Mouse (Mus musculus) adrenal gland, postnatal 10 days (tissue): ENCODE results near the gene Slc7a11. TPM values are rescaled to one million over a fixed set of nuclear protein-coding genes. Genes with fewer than 3 reads are reported as not detected.
A peak's percentile ranks its signal among the peaks of the same experiment; 100 is the strongest.

Source experiments
- DNase-seq: peaks from one replicate; pipeline ENCODE4 v3.0.0; 2021; ENCODE audit warnings: mixed read lengths
- total RNA-seq, 2 experiments: library from RNA; stranded (reverse); gene quantifications; 2 replicates each; pipeline ENCODE4 v1.2.3; 2021

Gene Slc7a11
- total RNA-seq, 2 experiments from 2014 or later = 0.33 to 0.66 TPM

DNA sequence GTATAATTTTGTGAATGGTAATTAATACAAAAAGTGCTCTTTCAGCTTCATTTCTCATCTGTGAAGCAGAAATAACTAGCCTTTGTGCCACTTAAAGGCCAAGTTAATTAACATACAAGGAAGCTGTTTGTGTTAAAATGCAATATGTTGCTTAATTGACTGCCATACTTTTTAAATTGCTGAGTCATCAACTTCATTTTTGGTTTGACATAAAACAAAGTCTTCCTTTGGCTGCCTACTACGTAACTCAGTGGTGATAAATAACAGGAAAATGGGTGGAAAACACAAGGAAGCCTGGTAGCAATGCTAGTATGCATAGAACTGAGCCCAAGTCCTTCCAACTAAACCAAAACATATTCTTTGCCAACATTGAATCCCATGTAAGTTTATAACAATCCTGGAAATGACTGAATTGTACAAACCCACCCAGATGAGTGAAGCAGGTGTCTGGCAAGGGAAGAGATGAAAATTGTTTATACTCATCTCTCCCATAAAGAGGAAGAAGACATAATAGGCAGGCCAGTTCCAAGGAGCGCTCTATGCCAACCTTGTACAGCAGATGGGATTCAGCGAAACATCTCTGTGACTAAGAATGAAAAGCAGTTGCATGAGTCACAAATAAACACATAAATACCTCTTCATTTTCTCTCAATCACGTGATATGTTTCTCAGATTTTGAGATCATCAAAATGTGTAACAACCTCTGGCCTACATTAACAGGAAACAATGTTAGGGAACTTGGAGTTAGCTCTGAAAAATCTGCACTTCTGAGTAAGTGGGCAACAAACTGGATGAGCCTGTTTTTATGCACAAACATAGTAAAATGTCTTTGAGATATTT is 459.8 kb downstream of the Slc7a11 start:
- no peak for DNase-seq

DNA sequence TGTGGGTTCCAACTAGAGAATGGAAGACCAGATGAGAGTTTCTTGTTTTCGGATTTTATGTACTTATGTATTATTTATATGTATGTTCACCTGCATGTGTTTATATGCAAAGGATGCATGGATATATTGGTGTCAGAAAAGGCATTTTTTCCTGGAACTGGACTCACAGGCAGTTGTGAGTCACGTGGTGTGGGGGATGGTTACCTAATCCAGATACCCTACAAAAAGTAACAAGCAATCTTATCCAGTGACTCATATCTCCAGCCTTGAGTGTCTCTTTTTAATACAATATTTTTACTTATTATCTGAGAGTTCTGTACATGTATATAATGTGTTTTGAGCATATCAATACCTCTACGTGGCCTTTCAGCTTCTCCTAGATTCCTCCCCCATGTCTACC is 469.4 kb downstream of the Slc7a11 start:
- no peak for DNase-seq

- DNase-seq = no peak
These were observed 477.8 kb downstream of the Slc7a11 start for GRCm38 (mm10) chr3:49965569-49965968.

GRCm38 (mm10) chr3:49960581-49960980 is 482.8 kb downstream of the Slc7a11 start:
- no peak for DNase-seq

DNA sequence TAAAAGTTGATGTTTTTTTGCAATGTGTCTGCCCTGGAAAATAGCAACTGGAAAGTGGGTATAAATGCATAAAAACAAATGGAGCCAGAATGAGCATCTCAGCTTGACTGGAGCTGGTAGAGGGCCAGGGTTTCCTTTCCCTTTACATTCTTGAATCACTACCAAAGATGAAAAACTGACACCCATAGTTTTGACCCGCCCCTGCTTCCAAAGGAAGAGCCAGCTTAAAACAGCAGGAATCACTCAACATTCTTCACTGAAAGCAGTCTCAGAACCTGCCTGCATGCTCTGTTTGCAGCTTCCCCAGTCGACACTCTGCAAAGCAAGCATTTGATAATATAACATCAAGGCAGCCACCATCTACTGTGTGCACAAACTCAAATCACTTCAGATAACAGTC is 496.6 kb downstream of the Slc7a11 start:
- DNase-seq = peak; percentile 2

DNA sequence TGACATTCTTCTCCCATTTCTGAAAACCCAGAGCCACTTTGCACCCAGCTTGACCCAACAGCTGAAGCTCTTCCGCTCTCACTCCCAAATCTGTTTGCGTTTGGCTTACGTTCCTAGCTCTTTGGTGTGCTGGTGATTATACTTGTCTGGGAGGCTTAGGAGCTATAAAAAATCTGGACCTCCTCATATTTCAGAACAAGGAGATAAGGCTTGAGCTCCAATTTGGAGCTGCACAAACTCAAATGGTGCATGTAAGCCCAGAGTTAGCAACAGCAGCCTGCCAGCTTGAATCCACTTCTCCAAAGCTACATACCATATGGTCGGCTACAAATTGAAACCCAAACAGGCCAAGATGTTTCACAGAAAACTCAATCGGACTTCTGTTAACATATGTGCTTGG is 498.6 kb downstream of the Slc7a11 start:
- DNase-seq = no peak

DNA sequence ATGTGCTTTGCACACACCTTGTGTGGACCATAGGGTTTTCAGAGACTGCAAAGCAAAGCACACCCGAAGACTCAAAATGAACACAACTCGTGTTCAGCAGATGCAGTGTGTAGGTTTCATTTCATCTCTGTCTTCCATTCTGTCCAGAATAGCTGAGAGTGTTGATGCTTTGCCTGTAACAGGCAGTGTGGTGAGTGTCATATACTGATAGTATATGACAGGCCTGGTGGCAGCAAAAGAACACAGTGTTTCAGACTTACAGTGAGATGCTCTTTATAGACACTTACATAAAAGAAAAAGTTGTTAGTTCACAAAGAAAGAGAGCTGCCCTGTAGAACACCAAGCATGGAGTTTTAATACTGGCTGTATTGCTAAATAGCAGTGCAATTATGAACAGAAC is 505.8 kb downstream of the Slc7a11 start:
- DNase-seq = no peak

GRCm38 (mm10) chr3:49929496-49929895 is 513.9 kb downstream of the Slc7a11 start:
- DNase-seq = no peak

DNA sequence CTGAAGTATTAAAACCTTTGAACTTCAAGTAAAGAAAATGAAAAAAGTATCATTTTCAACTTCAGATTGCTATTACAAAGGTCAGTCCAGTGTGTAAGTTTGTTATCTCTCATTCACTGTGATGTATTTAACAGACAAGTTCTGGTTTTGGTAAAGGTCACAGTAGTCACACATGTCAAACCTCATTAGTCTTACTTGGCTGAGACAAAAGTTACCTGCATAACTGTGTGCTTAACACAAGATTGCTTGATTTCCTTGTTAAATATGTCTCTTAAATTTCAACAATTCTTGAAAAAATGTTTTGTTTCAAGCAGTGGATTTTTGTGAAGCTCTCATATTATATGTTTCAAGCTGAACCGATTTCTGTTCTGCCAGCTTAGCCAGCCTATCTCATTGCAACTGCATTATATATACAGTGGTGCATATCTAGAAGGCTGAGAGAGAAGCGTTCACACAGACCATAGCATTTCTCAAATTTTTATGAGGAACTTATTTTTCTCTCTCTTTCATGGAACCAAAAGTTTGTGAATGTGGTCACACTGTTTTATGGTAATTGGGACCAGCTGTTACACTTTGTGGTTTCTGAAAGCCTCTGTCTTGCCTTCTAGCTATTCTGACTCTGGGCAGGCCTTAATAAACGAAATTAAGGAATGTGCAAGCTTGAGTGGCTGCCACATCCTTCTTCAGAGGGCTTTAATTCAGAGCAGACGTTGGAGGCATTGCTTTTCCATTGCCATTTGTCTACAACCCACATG is 514.7 kb downstream of the Slc7a11 start:
- no peak for DNase-seq

GRCm38 (mm10) chr3:49913929-49914328 is 529.5 kb downstream of the Slc7a11 start:
- no peak for DNase-seq

DNA sequence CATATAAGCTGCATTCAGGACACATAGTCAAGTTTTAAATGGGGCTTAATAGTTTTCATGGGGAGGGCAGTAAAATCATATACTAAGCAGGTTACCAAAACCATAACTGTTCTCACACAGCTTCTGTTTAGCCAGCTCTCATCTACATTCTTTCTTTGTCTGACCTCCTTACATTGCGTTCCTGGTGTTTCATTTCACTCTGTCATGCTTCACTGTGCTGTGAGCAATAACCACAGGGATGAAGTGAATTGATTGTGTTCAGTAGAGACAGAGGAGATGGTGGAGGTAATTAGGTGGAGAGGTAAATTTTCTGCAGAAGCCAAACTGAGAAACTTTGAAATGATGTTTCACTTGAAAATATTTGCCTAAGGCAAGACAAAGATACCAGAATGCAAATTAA is 532.5 kb downstream of the Slc7a11 start:
- DNase-seq = no peak

DNA sequence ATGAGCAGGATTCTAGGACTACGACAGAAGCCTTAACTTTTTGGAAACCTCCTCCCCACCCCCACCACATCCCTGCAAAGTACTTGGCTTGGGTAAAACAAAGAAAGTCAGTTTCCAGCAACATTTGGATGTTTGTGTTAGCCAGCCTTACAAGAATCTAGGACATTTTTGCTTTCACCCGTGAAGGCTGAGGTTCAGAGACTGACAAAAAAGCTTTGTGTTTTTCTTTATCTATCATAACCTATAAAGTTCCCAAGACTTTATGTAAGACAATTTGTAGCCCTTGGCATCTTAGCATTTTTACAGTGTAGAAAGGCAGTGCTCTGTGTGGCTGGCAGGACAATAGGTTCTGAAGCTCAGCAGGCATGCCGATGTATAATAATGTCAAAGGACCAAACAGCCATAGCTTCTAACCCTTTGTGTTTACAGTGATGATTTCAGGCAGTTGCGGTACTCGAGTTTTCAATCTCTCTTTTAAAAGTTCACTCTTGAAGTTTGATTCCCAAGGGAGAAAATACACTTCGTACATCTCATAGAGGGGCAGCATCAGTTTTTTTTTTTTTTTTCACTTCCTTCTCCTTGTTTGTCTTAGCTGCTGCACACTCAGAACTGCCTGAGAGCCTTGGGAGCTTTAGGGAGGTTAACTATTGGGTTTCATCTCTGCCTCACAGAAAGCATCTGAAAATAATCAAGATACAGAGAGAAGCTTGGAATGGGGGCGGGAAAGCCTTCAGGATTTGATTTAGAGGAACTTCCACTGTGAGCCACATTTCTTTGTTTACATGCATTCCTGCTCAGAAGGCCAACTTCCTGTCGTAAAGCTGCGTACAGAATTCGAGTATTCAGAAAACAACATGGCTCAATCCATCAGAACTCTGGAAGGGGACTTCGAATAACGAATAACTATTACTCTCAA is 534.7 kb downstream of the Slc7a11 start:
- no peak for DNase-seq

DNA sequence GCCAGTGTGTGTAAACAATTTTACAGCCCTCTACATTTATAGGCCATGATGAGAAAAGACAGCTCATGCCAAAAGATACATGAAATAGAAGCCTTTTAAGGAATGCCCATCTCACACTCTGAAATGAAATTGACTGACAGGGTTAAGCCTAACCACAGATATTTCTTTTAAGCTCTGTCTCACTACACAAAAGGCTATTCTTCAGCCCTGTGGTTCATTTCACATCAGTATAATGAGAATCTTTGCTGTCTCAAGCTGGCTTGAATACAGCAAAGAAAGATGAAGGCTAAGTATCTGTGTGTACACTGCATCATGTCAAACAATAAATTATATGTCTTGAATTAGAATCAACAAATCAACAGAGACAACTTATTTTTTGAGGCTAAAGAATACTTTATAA is 549.5 kb downstream of the Slc7a11 start:
- no peak for DNase-seq

- no peak for DNase-seq
These were observed 556.1 kb downstream of the Slc7a11 start for GRCm38 (mm10) chr3:49887359-49887758.

DNA sequence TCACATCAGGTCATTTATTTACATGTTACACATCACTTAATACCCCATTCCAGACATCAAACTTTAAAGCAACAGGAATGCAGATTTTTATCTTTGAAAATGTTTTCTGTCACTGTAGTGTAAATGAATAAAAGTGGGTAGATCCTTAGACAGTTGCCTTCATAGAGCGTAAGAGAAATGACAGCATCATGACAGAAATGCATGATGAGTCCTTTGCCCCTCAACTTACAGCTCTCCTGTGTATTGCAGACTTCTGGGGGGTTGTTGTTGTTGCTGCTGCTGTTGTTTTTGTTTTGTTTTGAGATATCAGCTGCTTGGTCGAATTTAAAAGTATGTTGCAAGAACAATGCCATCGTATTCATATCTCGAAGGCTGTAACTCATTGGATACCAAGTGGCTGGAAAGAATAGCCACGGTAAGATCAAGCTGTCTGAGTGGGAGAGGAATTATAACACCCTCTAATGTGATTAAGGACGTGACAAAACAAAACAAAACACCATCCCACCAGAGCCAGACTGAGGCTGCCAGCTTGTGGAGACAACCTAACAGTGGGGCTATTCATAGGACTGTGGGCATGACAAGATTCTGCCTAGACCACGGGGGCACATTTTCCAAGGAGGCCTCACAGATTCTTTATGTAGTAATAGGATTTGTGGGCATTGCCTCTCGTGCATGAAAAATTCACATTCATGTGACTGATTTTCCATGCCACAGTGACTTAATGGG is 557.0 kb downstream of the Slc7a11 start:
- no peak for DNase-seq

DNA sequence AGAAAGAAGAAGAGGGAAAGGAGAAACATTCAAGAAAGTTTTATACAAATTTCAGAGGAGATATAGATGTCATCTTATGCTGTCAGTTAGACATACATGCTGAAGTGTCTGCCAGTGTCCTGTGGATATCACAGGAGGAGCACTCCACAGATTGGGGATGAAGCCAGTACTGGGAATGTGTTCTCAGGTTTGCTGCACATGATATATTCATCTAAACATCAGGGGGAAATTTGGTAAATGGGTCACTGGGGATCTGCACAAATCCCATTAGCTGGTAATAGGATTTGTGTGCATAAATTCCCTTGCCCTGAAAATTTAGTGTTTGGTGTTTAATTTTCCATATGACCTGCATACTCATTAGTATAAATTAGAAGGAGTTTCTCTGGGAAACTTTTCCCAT is 562.9 kb downstream of the Slc7a11 start:
- no peak for DNase-seq

GRCm38 (mm10) chr3:49870786-49871185 is 572.6 kb downstream of the Slc7a11 start:
- DNase-seq = no peak

GRCm38 (mm10) chr3:49867951-49868584 is 575.3 kb downstream of the Slc7a11 start:
- no peak for DNase-seq

- DNase-seq = no peak
These were observed 576.1 kb downstream of the Slc7a11 start for GRCm38 (mm10) chr3:49867147-49867950.

DNA sequence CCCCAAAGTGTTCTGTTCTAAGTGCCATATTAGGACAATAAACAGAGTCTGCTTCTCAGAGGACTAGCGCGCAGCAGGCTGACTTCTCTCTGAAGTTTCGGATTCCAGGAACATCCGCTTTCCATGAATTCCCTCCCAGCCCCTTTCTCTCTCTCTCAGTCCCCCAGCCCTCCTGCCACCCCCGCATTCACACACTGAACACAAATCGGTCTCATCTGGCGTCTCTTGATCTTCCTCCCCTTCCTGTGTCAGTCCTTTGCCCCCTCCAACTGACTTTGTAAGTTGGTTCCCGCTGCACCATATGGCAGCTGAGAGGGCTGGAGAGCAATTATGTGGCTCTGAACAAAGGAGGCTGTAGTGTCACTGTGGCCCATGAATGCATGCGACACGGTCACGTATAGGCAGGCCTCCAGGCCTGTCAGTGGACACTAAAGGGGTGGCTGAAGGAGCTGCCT is 577.3 kb downstream of the Slc7a11 start:
- DNase-seq = no peak
